In the genomic region with DNA sequence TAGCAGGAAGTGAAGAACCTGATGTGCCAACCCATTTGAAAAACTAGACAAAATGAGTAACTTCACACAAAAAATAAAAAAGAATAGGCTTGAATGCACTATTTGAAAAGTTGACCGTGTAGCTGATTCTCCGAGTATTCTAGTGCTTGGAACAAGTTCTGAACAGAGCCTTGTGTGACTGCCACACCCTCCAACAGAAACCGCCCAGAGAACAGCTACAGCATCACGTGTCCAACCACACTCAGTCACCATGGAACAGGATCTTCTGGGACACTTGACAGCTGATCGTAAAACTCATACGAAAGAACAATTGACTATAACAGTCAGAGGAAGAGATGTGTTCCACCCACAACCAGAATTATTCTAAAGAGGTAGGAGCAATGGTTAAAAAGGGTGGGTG, we compare ENCODE assay signal across 19 mouse cellular contexts.
DNase-seq lines count a peak whose midpoint lies in the region; ATAC-seq lines count a peak whose summit lies in the region.
"Had no signal": no experiment of that assay in that cellular context is flagged by ENCODE, and none has a peak within 500 bp of the region (broad histone marks: within the 10 kb centered on the region; RNA-seq: fewer than 3 reads in every experiment).

No protein-coding gene starts in this region.

- DNase-seq in heart, adult 11 months = peak; percentile 91
- DNase-seq in heart, postnatal 4 days = no peak
- DNase-seq in lung, postnatal 25 days (ENCODE audit: low spot score) = peak; percentile 23
- no peak for DNase-seq in lung, postnatal 10 days
- DNase-seq in lung, postnatal 36 days = peak; percentile 38
- no peak for DNase-seq in B cell, adult 2 months
- no peak for DNase-seq in spleen, postnatal 10 days (ENCODE audit: low spot score in 2 of 2)
- DNase-seq: adrenal gland, postnatal 10 days; adrenal gland, postnatal 36 days; cerebellum, adult 11 months; cerebellum, adult 2 months; cerebellum, adult 9-11 months; cerebellum, postnatal 25 days; forebrain, postnatal 0 days; gastrocnemius, postnatal 25 days; heart, adult 2 months; heart, postnatal 14 days had no signal

- no peak for ATAC-seq in cerebellum, adult (ENCODE audit: insufficient number of reproducible peaks, low FRiP score, low TSS enrichment)
- ATAC-seq: forebrain, embryonic 14.5 days; forebrain, postnatal 0 days had no signal

Comparison
In these comparisons a context has a peak if more than half of its experiments do, and no peak if none do; other contexts are left out.
1. DNase-seq: peak in heart, adult 11 months (single experiment), lung, postnatal 25 days (single experiment) and lung, postnatal 36 days (single experiment); none in heart, postnatal 4 days (single experiment), lung, postnatal 10 days (single experiment), B cell, adult 2 months (0 of 2) and spleen, postnatal 10 days (0 of 2).